Mouse (Mus musculus) myocyte (in vitro differentiated cells): Measurements from ENCODE around the gene Foxo3.

Experiments
- CEBPB ChIP-seq: IDR thresholded peaks from 2 replicates; pipeline ENCODE4 v1.6.1; 2011; ENCODE audit warnings: mild to moderate bottlenecking, moderate library complexity; ENCODE audit not compliant: poor library complexity, insufficient read depth, severe bottlenecking
- POLR2A ChIP-seq: IDR thresholded peaks from one replicate; pipeline ENCODE4 v1.6.1; 2011; ENCODE audit warnings: low read depth, mild to moderate bottlenecking, control low read depth, moderate library complexity; ENCODE audit not compliant: insufficient read length
- POLR2AphosphoS2 ChIP-seq: IDR thresholded peaks from one replicate; pipeline ENCODE4 v1.6.1; 2011; ENCODE audit warnings: low read depth, control low read depth; ENCODE audit not compliant: insufficient read length

DNA sequence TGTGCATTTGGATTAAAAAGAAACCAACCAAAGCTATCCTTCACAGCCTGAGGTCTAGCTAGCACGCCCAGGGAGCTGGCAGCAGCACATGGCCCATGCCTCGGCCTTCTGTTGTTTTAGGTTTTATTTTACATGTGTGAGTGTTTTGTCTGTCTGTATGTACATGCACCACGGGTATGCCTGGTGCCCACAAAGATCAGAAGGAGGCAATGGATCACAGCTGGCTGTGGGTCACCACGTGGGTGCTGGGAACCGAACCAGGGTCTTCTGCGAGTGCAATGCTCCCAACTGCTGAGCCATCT, 36.8 kb downstream of the Foxo3 start:
- no peak for TF ChIP-seq POLR2A
- no peak for TF ChIP-seq POLR2AphosphoS2
- TF ChIP-seq CEBPB, result no peak
